Mouse (Mus musculus) megakaryocyte, embryonic 14.5 days (primary cell): ENCODE results near the gene Id1.

Experiments used
- FLI1 ChIP-seq: IDR thresholded peaks from 2 replicates; pipeline ENCODE4 v1.6.1; 2012; ENCODE audit warnings: low read length, inconsistent platforms, mixed read lengths
- GATA1 ChIP-seq: IDR thresholded peaks from 3 replicates; pipeline ENCODE4 v1.6.1; 2012; ENCODE audit warnings: mixed read lengths, low read length, inconsistent platforms, borderline replicate concordance

DNA sequence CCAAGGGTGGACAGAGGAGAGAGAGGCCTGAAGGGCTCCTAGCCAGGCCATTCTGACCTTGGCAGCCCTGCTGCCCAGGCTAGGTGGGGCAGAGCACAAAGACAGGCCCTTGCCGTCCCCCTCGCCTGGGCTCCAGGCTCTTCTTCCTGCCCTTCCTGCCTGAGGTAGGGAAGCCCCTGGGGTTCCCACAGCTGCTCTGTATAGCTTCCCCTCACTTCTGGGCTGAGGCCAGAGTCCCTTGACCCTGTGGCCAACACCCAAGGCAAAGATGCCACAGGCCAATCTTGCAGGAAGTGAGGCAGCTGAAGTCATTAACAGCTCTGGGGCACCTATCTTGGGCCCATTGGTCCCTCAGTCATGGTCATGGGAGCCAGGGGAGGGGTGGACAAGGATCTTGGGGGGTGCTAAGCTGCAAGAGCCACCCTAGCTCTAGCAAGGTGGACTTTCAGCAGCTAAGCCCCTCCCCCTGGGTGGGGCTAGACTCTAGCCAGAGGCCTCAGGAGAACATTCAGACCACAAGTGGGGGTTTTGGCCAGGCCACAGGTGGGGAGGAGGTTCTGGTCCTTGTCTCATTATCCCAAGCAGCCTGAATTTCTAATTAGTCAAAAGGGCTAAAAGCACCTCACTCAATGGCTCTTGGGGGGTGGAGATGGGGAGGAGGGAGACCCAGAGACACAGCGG lies 45.1 kb downstream of the Id1 start:
- TF ChIP-seq GATA1 (no peak), FLI1 (no peak)
